Mouse (Mus musculus) midbrain, embryonic 15.5 days (tissue): Measurements from ENCODE around the gene Usp32. TPM values are rescaled to one million over a fixed set of nuclear protein-coding genes. Genes with fewer than 3 reads are reported as not detected.
A peak's percentile ranks its signal among the peaks of the same experiment; 100 is the strongest.
"Not testable (repeated sequence)": the region's sequence is repeated elsewhere in the genome, so short reads cannot be mapped to it uniquely, and the experiment has no call there.

ENCODE experiments used
- ATAC-seq: fragments of 200-750 bp; cut with Nextera tagmentation; replicated peaks from 2 replicates; pipeline ENCODE4 v1.8.0; 2017; ENCODE audit warnings: moderate TSS enrichment
- H3K27ac ChIP-seq: fragments of 300-500 bp; sonication (generic); 2 replicates; pipeline ENCODE4 v1.5.1; 2015; ENCODE audit warnings: mild to moderate bottlenecking, inconsistent platforms
- H3K27me3 ChIP-seq: fragments of 300-500 bp; sonication (generic); replicated peaks from 2 replicates; pipeline ENCODE4 v1.6.1; 2015; ENCODE audit warnings: inconsistent platforms
- H3K36me3 ChIP-seq: fragments of 300-500 bp; sonication (generic); replicated peaks from 2 replicates; pipeline ENCODE4 v1.6.1; 2015; ENCODE audit warnings: inconsistent platforms
- H3K4me1 ChIP-seq: fragments of 300-500 bp; sonication (generic); 2 replicates; pipeline ENCODE4 v1.6.1; 2015; ENCODE audit warnings: inconsistent platforms
- H3K4me2 ChIP-seq: fragments of 300-500 bp; sonication (generic); 2 replicates; pipeline ENCODE4 v1.6.1; 2015; ENCODE audit warnings: inconsistent platforms, mild to moderate bottlenecking, moderate library complexity
- H3K4me3 ChIP-seq: fragments of 300-500 bp; sonication (generic); 2 replicates; pipeline ENCODE4 v1.5.1; 2015; ENCODE audit warnings: mild to moderate bottlenecking, inconsistent platforms
- H3K9ac ChIP-seq: fragments of 300-500 bp; sonication (generic); 2 replicates; pipeline ENCODE4 v1.6.1; 2015; ENCODE audit warnings: mild to moderate bottlenecking, inconsistent platforms
- H3K9me3 ChIP-seq: fragments of 300-500 bp; sonication (generic); 2 replicates; pipeline ENCODE4 v1.6.1; 2016; ENCODE audit warnings: inconsistent platforms
- WGBS: fragments of 180-500 bp; shearing (Covaris S2); methylation state at CpG from one replicate; pipeline ENCODE4 v1.1.7; 2015; ENCODE audit warnings: mixed read lengths; 5-methylcytosine and 5-hydroxymethylcytosine counted together
- polyA plus RNA-seq: library from polyadenylated mRNA; unstranded; fragments of >200 nt; fragmentation: Nextera tagmentation; extraction: Ambion mirVana; gene quantifications from 2 replicates; pipeline ENCODE4 v1.2.1, GENCODE M21; 2015

The Usp32 gene
- polyA plus RNA-seq, 1 experiment from 2014 or later: 12.7 TPM

- no peak overlapping the region for H3K4me2 ChIP-seq
- no peak overlapping the region for H3K9ac ChIP-seq
- no peaks in the 10 kb centered on the region for H3K27me3 ChIP-seq
- H3K27ac ChIP-seq: no peak overlapping the region
- H3K36me3 ChIP-seq: no peaks in the 10 kb centered on the region
- H3K4me1 ChIP-seq: no peaks in the 10 kb centered on the region
- H3K9me3 ChIP-seq: no peaks in the 10 kb centered on the region
- no peak for ATAC-seq
- no peak overlapping the region for H3K4me3 ChIP-seq
Measured at GRCm38 (mm10) chr11:85164371-85164770, 24.4 kb upstream of the Usp32 start.

GRCm38 (mm10) chr11:85163014-85163413 lies 23.1 kb upstream of the Usp32 start:
- 77% methylated on average over 1 of the region's 1 CpGs for WGBS
- not testable (repeated sequence) for H3K27me3 ChIP-seq, H3K4me3 ChIP-seq

GRCm38 (mm10) chr11:85157301-85157700 lies 17.3 kb upstream of the Usp32 start:
- H3K9ac ChIP-seq: no peak overlapping the region
- no peaks in the 10 kb centered on the region for H3K27me3 ChIP-seq
- no peaks in the 10 kb centered on the region for H3K9me3 ChIP-seq
- no peaks in the 10 kb centered on the region for H3K36me3 ChIP-seq
- H3K4me3 ChIP-seq: no peak overlapping the region
- no peak overlapping the region for H3K27ac ChIP-seq
- WGBS: 74% methylated on average over 2 of the region's 2 CpGs
- no peak for ATAC-seq
- H3K4me1 ChIP-seq: no peaks in the 10 kb centered on the region
- H3K4me2 ChIP-seq: no peak overlapping the region

More at GRCm38 (mm10) chr11:85163014-85163413, 23.1 kb upstream of the Usp32 start:
- ATAC-seq, H3K9me3 ChIP-seq, H3K27ac ChIP-seq, H3K4me2 ChIP-seq, H3K9ac ChIP-seq, H3K4me1 ChIP-seq, H3K36me3 ChIP-seq: not testable (repeated sequence)

GRCm38 (mm10) chr11:85152256-85152930 lies 12.4 kb upstream of the Usp32 start:
- WGBS: 80% methylated on average over 2 of the region's 2 CpGs

GRCm38 (mm10) chr11:85138776-85139474 lies 1.0 kb downstream of the Usp32 start:
- Histone ChIP-seq H3K27ac (peak overlapping the region; percentile 92), H3K4me2 (peak overlapping the region; percentile 60), H3K27me3 (no peaks in the 10 kb centered on the region), H3K9ac (peak overlapping the region; percentile 93), H3K4me1 (peaks cover 24% of the 10 kb centered on the region), H3K9me3 (no peaks in the 10 kb centered on the region), H3K4me3 (peak overlapping the region; percentile 92), H3K36me3 (no peaks in the 10 kb centered on the region)
- ATAC-seq: no peak
- 1% methylated on average over 17 of the region's 17 CpGs for WGBS

More at GRCm38 (mm10) chr11:85152256-85152930, 12.4 kb upstream of the Usp32 start:
- H3K4me3 ChIP-seq: no peak overlapping the region
- H3K4me1 ChIP-seq: no peaks in the 10 kb centered on the region
- H3K27ac ChIP-seq: no peak overlapping the region
- no peak for ATAC-seq
- no peak overlapping the region for H3K9ac ChIP-seq
- no peak overlapping the region for H3K4me2 ChIP-seq
- H3K36me3 ChIP-seq: no peaks in the 10 kb centered on the region
- no peaks in the 10 kb centered on the region for H3K27me3 ChIP-seq
- H3K9me3 ChIP-seq: no peaks in the 10 kb centered on the region

- H3K27me3 ChIP-seq: no peaks in the 10 kb centered on the region
- H3K9me3 ChIP-seq: no peaks in the 10 kb centered on the region
- H3K27ac ChIP-seq: no peak overlapping the region
- no peak overlapping the region for H3K4me3 ChIP-seq
- no peaks in the 10 kb centered on the region for H3K36me3 ChIP-seq
- 0 out of 2 replicates have a peak, but pooled peaks cover 4% of the 10 kb centered on the region for H3K4me1 ChIP-seq
- no peak overlapping the region for H3K9ac ChIP-seq
- WGBS: 86% methylated on average over 2 of the region's 2 CpGs
- H3K4me2 ChIP-seq: no peak overlapping the region
- ATAC-seq: no peak
Measured at GRCm38 (mm10) chr11:85131542-85131941, 8.4 kb downstream of the Usp32 start.

- Histone ChIP-seq H3K27ac (no peak overlapping the region), H3K36me3 (no peaks in the 10 kb centered on the region), H3K9ac (no peak overlapping the region), H3K9me3 (no peaks in the 10 kb centered on the region), H3K27me3 (no peaks in the 10 kb centered on the region), H3K4me2 (no peak overlapping the region), H3K4me1 (no peaks in the 10 kb centered on the region), H3K4me3 (no peak overlapping the region)
- ATAC-seq: no peak
- WGBS: 93% methylated on average over 1 of the region's 1 CpGs
Measured at GRCm38 (mm10) chr11:85128883-85129282, 11.1 kb downstream of the Usp32 start.

GRCm38 (mm10) chr11:85126257-85127102 lies 13.5 kb downstream of the Usp32 start:
- H3K9ac ChIP-seq: no peak overlapping the region
- no peak overlapping the region for H3K4me3 ChIP-seq
- no peak for ATAC-seq
- 92% methylated on average over 2 of the region's 2 CpGs for WGBS
- no peaks in the 10 kb centered on the region for H3K27me3 ChIP-seq
- H3K4me1 ChIP-seq: no peaks in the 10 kb centered on the region
- no peaks in the 10 kb centered on the region for H3K36me3 ChIP-seq
- no peaks in the 10 kb centered on the region for H3K9me3 ChIP-seq
- no peak overlapping the region for H3K27ac ChIP-seq
- H3K4me2 ChIP-seq: no peak overlapping the region

- H3K27me3 ChIP-seq: no peaks in the 10 kb centered on the region
- no peaks in the 10 kb centered on the region for H3K36me3 ChIP-seq
- H3K4me3 ChIP-seq: no peak overlapping the region
- H3K27ac ChIP-seq: no peak overlapping the region
- H3K9ac ChIP-seq: no peak overlapping the region
- H3K9me3 ChIP-seq: no peaks in the 10 kb centered on the region
- H3K4me1 ChIP-seq: no peaks in the 10 kb centered on the region
- H3K4me2 ChIP-seq: no peak overlapping the region
- ATAC-seq: no peak
- 88% methylated on average over 3 of the region's 3 CpGs for WGBS
Measured at GRCm38 (mm10) chr11:85123267-85123992, 16.5 kb downstream of the Usp32 start.

- no peak overlapping the region for H3K9ac ChIP-seq
- H3K9me3 ChIP-seq: no peaks in the 10 kb centered on the region
- H3K4me1 ChIP-seq: no peaks in the 10 kb centered on the region
- H3K36me3 ChIP-seq: no peaks in the 10 kb centered on the region
- no peak overlapping the region for H3K4me2 ChIP-seq
- no peak for ATAC-seq
- H3K4me3 ChIP-seq: no peak overlapping the region
- 80% methylated on average over 1 of the region's 1 CpGs for WGBS
- H3K27ac ChIP-seq: no peak overlapping the region
- no peaks in the 10 kb centered on the region for H3K27me3 ChIP-seq
Measured at GRCm38 (mm10) chr11:85122073-85122472, 17.9 kb downstream of the Usp32 start.

- Histone ChIP-seq H3K9ac (no peak overlapping the region), H3K9me3 (no peaks in the 10 kb centered on the region), H3K27me3 (no peaks in the 10 kb centered on the region), H3K36me3 (no peaks in the 10 kb centered on the region), H3K4me1 (no peaks in the 10 kb centered on the region), H3K4me2 (no peak overlapping the region), H3K27ac (no peak overlapping the region), H3K4me3 (no peak overlapping the region)
- no peak for ATAC-seq
Measured at GRCm38 (mm10) chr11:85117160-85117559, 22.8 kb downstream of the Usp32 start.
